Mouse (Mus musculus): Measurements from ENCODE around the gene Plppr3. TPM values are rescaled to one million over a fixed set of nuclear protein-coding genes. Genes with fewer than 3 reads are reported as not detected.
A peak's percentile ranks its signal among the peaks of the same experiment; 100 is the strongest.
"Not testable (repeated sequence)": the region's sequence is repeated elsewhere in the genome, so short reads cannot be mapped to it uniquely, and the experiment has no call there.

Gene Plppr3
- total and polyA plus RNA-seq, 3 experiments = 0.85 to 6.2 TPM; not detected in 1

DNA sequence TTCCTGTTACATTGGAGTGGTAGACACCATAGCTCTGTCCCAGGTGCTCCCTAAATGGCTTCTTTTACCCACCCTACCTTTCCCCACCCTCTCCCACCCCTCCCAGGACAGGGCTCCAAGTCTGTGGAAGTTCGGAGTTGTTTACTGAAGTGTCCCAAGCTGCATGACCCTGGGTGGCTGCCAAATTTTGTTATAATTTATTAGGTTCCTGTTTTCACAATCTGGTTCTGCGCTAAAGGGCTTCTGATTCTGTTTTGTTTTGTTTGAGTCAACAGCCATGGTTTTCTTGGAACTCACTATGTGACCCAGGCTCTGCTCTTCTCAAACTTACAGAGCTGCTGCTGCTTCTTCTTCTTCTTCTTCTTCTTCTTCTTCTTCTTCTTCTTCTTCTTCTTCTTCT is 15.0 kb upstream of the Plppr3 start:
- TF ChIP-seq TAL1 (IDR thresholded peaks at IDR 0.05; ENCODE audit: low read length) (no peak), RCOR1 (IDR thresholded peaks at IDR 0.05; ENCODE audit: low read depth, low read length) (peak; percentile 82), USF2 (IDR thresholded peaks at IDR 0.05; ENCODE audit: borderline replicate concordance in 1 of 2, insufficient read depth in 1 of 2, low read depth in 1 of 2, low read length in 2 of 2) (no peak)
- no peaks in the 10 kb centered on the region for H3K9me3 ChIP-seq (replicated peaks; ENCODE audit: insufficient read depth, low read length)
- H3K27ac ChIP-seq (ENCODE audit: control insufficient read depth, low read depth, low read length) = no peak overlapping the region
- no peaks in the 10 kb centered on the region for H3K79me2 ChIP-seq (ENCODE audit: control insufficient read depth, insufficient read depth, low read length, poor library complexity)
- H3K27me3 ChIP-seq (ENCODE audit: control insufficient read depth in 1 of 2, insufficient read depth in 2 of 2, low read length in 2 of 2) = no peaks in the 10 kb centered on the region
- DNase-seq (ENCODE audit: low read depth, low spot score) = peak; percentile 87
- H3K36me3 ChIP-seq (ENCODE audit: control insufficient read depth in 1 of 2, insufficient read depth in 2 of 2, low read length in 2 of 2) = no peaks in the 10 kb centered on the region
- H3K9ac ChIP-seq (ENCODE audit: control insufficient read depth, low read depth, low read length, poor library complexity, severe bottlenecking) = no peak overlapping the region
- H3K4me1 ChIP-seq (ENCODE audit: control insufficient read depth in 1 of 2, insufficient read depth in 2 of 2, low read length in 2 of 2) = peaks cover 0 to 2% of the 10 kb centered on the region in 2 experiments; a peak in 1 of 4 replicates
- H3K4me3 ChIP-seq (ENCODE audit: control insufficient read depth in 1 of 2, insufficient read depth in 1 of 2, low read depth in 2 of 2, low read length in 2 of 2) = no peak overlapping the region

DNA sequence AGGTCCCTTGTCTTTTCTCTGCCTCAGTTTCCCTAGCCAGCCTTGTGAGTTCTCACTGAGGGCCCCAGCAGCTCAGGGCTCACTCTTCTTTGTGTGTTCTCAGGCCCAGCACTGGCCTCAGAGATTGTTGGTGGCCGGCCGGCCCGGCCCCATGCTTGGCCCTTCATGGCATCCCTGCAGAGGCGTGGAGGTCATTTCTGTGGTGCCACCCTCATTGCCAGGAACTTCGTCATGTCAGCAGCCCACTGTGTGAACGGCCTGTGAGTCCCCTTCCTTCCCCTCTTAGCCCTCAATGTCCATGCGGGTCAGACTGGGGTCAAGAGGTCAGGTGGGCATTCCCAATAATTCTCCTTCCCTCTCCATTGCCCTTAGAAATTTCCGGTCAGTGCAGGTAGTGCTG is 12.2 kb upstream of the Plppr3 start:
- no peak overlapping the region for H3K4me3 ChIP-seq (ENCODE audit: control insufficient read depth in 1 of 2, insufficient read depth in 1 of 2, low read depth in 2 of 2, low read length in 2 of 2)
- no peaks in the 10 kb centered on the region for H3K27me3 ChIP-seq (ENCODE audit: control insufficient read depth in 1 of 2, insufficient read depth in 2 of 2, low read length in 2 of 2)
- peaks cover 5 to 19% of the 10 kb centered on the region in 2 experiments; a peak in 3 of 4 replicates for H3K4me1 ChIP-seq (ENCODE audit: control insufficient read depth in 1 of 2, insufficient read depth in 2 of 2, low read length in 2 of 2)
- H3K36me3 ChIP-seq (ENCODE audit: control insufficient read depth in 1 of 2, insufficient read depth in 2 of 2, low read length in 2 of 2) = peaks cover 0 to 6% of the 10 kb centered on the region in 2 experiments; a peak in 2 of 4 replicates
- no peak for DNase-seq (ENCODE audit: low read depth, low spot score)
- no peak for TF ChIP-seq GABPA (IDR thresholded peaks at IDR 0.05; ENCODE audit: low read depth, low read length)
- TF ChIP-seq TBP (IDR thresholded peaks at IDR 0.05; ENCODE audit: low read depth, low read length) = no peak
- no peak for TF ChIP-seq POLR2A (IDR thresholded peaks at IDR 0.05; ENCODE audit: control insufficient read depth in 1 of 2, insufficient read depth in 1 of 2, low read depth in 1 of 2, low read length in 2 of 2, poor library complexity in 1 of 2)
- no peak for TF ChIP-seq ZKSCAN1 (IDR thresholded peaks at IDR 0.05; ENCODE audit: low read depth, low read length)
- no peak for TF ChIP-seq TAL1 (IDR thresholded peaks at IDR 0.05; ENCODE audit: low read length)
- TF ChIP-seq SMC3 (IDR thresholded peaks at IDR 0.05; ENCODE audit: low read depth, low read length) = no peak
- no peak for TF ChIP-seq MAFK (IDR thresholded peaks at IDR 0.05; ENCODE audit: borderline replicate concordance, low read depth, low read length)
- H3K9ac ChIP-seq (ENCODE audit: control insufficient read depth, low read depth, low read length, poor library complexity, severe bottlenecking) = no peak overlapping the region
- H3K27ac ChIP-seq (ENCODE audit: control insufficient read depth, low read depth, low read length) = no peak overlapping the region
- H3K79me2 ChIP-seq (ENCODE audit: control insufficient read depth, insufficient read depth, low read length, poor library complexity) = no peaks in the 10 kb centered on the region
- H3K9me3 ChIP-seq (replicated peaks; ENCODE audit: insufficient read depth, low read length) = no peaks in the 10 kb centered on the region

DNA sequence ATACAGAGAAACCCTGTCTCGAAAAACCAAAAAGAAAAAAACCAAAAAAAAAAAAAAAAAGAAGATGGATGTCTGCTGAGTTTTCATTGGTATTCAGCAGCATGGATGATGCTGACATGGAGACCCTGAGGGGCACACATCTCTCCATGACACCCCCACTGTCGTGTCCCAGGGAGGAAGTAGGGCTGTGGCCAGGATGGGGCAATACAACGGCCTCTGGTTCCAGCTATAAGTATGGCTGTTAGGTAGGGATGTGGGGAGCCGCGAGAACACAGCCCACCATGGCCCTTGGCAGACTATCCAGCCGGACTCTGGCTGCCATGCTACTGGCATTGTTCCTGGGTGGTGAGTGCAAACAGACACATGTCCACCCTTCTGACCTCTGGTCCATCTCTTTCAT is 11.6 kb upstream of the Plppr3 start, which contains the start of gene Elane:
Gene Elane, plus strand, starts transcription at position 194 of the 400 bp plus-strand sequence.
- Histone ChIP-seq H3K27me3 (ENCODE audit: control insufficient read depth in 1 of 2, insufficient read depth in 2 of 2, low read length in 2 of 2) (no peaks in the 10 kb centered on the region), H3K27ac (ENCODE audit: control insufficient read depth, low read depth, low read length) (no peak within 1 kb of the TSS)
- DNase-seq (ENCODE audit: low read depth, low spot score) = no peak

DNA sequence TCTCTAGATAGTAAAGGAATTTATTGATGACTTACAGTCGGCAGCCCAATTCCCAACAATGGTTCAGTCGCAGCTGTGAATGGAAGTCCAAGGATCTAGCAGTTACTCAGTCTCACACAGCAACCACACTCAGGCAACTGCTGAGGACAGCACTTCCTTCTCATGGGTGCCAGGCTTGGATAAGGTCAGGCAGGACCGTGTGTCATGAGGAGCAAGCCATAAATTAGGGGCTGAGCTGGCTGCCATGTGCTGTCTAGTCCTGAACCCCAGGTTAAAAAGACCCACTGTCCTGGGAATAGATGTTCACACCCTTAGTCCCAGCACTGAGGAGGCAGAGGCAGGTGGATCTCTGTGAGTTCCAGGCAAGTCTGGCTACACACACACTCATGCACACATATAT is 10.5 kb upstream of the Plppr3 start:
- not testable (repeated sequence) for H3K9ac ChIP-seq (ENCODE audit: control insufficient read depth, low read depth, low read length, poor library complexity, severe bottlenecking); H3K27ac ChIP-seq (ENCODE audit: control insufficient read depth, low read depth, low read length); H3K27me3 ChIP-seq (ENCODE audit: control insufficient read depth in 1 of 2, insufficient read depth in 2 of 2, low read length in 2 of 2); DNase-seq (ENCODE audit: low read depth, low spot score); H3K9me3 ChIP-seq (replicated peaks; ENCODE audit: insufficient read depth, low read length); H3K79me2 ChIP-seq (ENCODE audit: control insufficient read depth, insufficient read depth, low read length, poor library complexity); H3K4me3 ChIP-seq (ENCODE audit: control insufficient read depth in 1 of 2, insufficient read depth in 1 of 2, low read depth in 2 of 2, low read length in 2 of 2)
- Histone ChIP-seq H3K36me3 (ENCODE audit: control insufficient read depth in 1 of 2, insufficient read depth in 2 of 2, low read length in 2 of 2) (peaks cover 0 to 10% of the 10 kb centered on the region in 2 experiments; a peak in 2 of 4 replicates), H3K4me1 (ENCODE audit: control insufficient read depth in 1 of 2, insufficient read depth in 2 of 2, low read length in 2 of 2) (peaks cover 6 to 34% of the 10 kb centered on the region in 2 experiments; a peak in 3 of 4 replicates)

More for the DNA sequence above, 11.6 kb upstream of the Plppr3 start, which contains the start of gene Elane:
- Histone ChIP-seq H3K4me3 (ENCODE audit: control insufficient read depth in 1 of 2, insufficient read depth in 1 of 2, low read depth in 2 of 2, low read length in 2 of 2) (no peak within 1 kb of the TSS), H3K79me2 (ENCODE audit: control insufficient read depth, insufficient read depth, low read length, poor library complexity) (no peaks in the 10 kb centered on the region), H3K4me1 (ENCODE audit: control insufficient read depth in 1 of 2, insufficient read depth in 2 of 2, low read length in 2 of 2) (peaks cover 6 to 25% of the 10 kb centered on the region in 2 experiments; a peak in 3 of 4 replicates), H3K36me3 (ENCODE audit: control insufficient read depth in 1 of 2, insufficient read depth in 2 of 2, low read length in 2 of 2) (peaks cover 0 to 10% of the 10 kb centered on the region in 2 experiments; a peak in 2 of 4 replicates), H3K9ac (ENCODE audit: control insufficient read depth, low read depth, low read length, poor library complexity, severe bottlenecking) (no peak within 1 kb of the TSS), H3K9me3 (replicated peaks; ENCODE audit: insufficient read depth, low read length) (no peaks in the 10 kb centered on the region)
- TF ChIP-seq CTCF (IDR thresholded peaks at IDR 0.05 in 2 of 3, conservative IDR thresholded peaks at IDR 0.05 in 1 of 3; ENCODE audit: control insufficient read depth in 1 of 3, insufficient read depth in 1 of 3, low read depth in 2 of 3, low read length in 3 of 3, poor library complexity in 1 of 3, severe bottlenecking in 1 of 3) = no peak
- TF ChIP-seq EP300 (IDR thresholded peaks at IDR 0.05; ENCODE audit: low read depth in 1 of 2, low read length in 2 of 2) = no peak
- TF ChIP-seq ZC3H11A (IDR thresholded peaks at IDR 0.05; ENCODE audit: low read depth, low read length) = no peak
- 0 out of 2 replicates have a peak, but pooled peaks have one; percentile 2 for TF ChIP-seq ZNF384 (IDR thresholded peaks at IDR 0.05; ENCODE audit: low read depth, low read length)

Data from MEL (cell line).